Mouse (Mus musculus): ENCODE data around the gene Calhm5.

Gene Calhm5

DNA sequence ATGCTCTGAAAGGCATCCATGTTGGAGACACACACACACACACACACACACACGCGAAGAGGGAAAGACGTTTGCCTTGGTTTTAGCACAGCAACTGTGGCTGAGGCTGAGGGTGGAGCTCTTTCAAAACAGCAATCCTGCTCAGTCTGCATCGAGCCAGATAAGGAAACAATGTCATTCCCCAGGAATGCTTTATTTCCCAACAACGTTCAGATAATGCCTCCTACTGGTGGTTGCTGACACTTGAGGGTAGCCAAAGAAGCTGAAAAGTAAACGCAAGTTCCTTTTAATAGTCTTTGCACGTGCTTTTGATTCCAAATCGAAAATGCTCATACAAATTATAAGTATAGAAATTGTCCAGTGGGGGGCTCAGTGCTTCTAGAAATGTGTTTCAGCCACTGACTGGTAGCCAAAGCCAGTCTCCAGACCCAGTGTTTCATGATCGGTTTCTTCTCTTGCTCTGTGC lies at the start of gene Calhm5:
Calhm5 (minus strand) TSS at position 102 of the 466 bp plus-strand sequence.
- DNase-seq, result peak in 1 of 2 experiments; percentile 33

DNA sequence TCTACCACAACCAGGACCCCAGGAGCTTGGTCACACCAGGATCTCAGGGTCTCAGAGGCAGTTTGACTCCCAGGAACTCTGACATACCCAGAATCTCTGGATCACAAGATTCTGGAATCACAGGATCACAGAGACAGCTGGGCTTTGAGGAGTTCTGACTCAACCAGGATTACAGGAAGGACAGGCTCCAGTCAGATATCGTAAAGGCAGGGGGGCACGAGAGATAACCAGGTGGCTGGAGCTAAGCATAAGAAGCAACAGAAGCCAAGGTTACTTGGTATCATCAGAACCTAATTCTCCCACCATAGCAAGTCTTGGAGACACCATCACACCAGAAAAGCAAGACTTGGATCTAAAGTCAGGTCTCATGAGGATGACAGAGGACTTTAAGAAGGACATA lies 45.4 kb upstream of the Calhm5 start:
- DNase-seq, result no peak

DNA sequence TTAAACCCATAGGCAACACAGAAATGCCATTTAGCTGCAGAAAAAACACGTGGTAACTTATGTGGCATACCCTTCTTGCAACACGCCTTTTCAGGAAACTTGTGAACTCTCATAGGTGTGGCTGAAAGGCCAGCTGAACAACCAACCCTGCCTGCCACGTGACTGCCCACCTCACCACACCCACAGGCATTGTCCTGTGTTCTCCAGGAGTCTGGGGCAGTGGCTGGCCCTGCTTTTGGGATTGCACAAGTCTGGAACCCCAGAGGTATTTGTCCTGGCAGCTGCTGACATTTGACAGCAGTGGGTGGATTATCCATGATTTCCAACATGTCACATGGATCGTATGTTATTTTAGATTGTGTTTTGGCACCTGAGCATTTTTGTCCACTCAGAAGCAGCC lies 43.4 kb upstream of the Calhm5 start:
- no peak for DNase-seq

GRCm38 (mm10) chr10:34138027-34138426 lies 41.7 kb upstream of the Calhm5 start:
- no peak for DNase-seq

GRCm38 (mm10) chr10:34136432-34136831 lies 40.1 kb upstream of the Calhm5 start:
- DNase-seq, result no peak

DNA sequence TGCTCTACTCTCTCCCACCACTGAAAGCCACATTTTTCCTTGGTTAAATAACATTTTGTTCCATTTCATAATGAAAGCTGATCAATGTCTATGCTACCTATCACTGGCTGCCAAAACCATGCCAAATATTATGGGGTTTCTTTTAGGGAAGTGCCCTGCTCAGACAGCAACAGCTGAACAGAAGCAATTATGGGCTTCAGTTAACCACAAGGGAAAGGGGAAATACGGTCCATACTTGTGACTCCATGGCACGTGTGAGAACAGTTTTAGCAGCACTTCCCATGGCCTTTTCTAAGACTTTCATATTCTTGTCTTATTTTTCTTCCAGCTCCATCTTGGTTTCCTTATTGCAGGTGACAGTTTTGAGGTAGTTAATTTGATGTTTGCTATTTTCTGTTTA lies 35.0 kb upstream of the Calhm5 start:
- DNase-seq, result no peak

DNA sequence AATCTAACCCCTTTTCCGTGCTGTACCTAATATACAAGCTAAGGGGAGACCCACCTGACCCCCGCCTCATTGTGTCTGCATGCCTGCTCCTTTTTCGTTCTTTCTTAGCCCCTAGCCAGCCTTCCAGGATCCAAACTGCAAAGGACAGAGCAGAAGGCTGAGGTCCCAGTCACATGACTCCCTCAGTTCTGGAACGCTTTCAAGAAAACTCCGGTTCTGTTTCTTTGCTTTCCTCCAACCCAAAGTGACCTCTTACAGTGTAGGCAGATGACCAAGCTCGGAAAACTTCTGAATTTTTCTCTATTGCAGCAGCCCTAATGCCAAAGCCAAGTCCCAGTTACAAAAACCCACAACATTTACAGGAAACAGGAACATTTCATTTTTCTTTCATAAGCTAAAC lies 32.1 kb upstream of the Calhm5 start:
- DNase-seq, result peak; percentile 36 to 47

GRCm38 (mm10) chr10:34127392-34128378 lies 31.4 kb upstream of the Calhm5 start, which contains the start of gene Calhm6:
Gene Calhm6 (minus strand): TSS chr10:34127984.
- peak; percentile 25 to 59 for DNase-seq

DNA sequence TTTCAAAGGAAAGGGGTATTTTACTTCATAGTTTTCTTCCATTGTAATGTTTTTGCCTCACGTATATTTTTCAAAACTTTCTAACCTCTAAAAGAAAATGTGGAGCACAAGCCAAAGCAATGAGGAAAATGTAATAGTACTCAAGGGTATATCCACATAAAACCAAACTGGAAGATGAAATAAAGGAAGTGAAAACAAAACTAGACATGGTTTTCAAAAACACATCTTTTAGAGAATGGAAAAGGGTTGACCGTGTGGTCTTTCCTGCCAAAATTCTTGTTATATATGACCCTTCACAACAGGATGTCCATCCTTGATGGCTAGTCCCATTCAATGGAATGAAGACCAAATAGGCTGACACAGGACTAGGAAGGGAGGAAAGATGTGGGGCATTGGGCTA lies 22.1 kb upstream of the Calhm5 start:
- no peak for DNase-seq

- DNase-seq, result no peak
These were observed 21.5 kb upstream of the Calhm5 start for GRCm38 (mm10) chr10:34117770-34118169.

DNA sequence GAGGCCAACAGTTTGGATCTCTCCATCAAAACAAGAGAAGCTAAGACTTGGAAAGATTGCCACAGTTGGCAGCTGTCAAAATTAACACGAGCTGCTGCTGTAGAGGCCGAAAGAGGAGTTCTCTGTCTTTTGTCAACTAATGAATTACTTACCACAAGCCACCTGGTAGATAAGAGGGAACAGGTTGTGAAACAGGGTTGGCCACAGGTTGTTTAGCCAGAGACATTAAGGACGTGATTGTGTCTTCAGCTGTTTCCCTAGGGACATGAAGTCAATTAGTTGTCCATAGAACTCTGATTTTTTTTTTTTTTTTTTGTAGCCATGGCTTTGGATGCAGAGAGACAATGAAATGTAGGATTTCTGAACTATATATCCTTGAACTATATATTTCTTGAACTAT lies 20.8 kb upstream of the Calhm5 start:
- DNase-seq, result no peak

DNA sequence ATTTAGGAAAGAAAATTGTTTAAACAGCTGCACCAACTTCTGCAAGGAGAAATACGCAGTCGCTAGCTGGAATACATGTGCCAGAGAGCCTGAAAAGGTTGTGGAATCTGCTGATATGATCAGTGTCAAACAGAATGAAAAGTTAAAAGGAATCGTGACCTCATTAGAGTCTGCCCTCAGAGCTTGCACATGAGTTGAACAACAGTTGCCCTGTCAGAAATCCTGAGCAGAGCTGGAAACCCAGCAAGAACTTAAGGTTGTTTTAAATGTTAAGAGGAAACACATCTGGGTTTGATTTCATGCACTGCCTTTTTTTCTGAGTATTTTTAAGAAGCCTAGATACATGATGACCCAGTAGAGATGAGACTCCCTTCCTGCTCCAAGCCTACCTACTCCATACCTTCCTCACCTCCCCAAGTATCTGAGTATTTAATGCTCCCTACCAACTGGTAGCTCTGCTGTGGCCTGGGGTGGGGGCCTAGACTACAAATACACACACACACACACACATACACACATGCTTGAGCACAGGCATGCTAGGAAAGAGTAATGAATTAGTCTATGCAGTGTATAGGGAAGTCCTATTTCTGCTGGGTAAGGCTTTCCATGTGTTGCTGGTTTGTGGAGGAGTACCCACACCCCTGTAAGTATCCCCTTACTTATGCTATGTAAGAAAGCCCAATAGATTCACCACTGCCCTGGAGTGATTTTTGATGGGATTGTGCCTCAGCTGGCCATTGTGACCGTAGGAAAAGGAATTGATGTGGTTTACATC lies 15.8 kb upstream of the Calhm5 start:
- DNase-seq, result no peak

DNA sequence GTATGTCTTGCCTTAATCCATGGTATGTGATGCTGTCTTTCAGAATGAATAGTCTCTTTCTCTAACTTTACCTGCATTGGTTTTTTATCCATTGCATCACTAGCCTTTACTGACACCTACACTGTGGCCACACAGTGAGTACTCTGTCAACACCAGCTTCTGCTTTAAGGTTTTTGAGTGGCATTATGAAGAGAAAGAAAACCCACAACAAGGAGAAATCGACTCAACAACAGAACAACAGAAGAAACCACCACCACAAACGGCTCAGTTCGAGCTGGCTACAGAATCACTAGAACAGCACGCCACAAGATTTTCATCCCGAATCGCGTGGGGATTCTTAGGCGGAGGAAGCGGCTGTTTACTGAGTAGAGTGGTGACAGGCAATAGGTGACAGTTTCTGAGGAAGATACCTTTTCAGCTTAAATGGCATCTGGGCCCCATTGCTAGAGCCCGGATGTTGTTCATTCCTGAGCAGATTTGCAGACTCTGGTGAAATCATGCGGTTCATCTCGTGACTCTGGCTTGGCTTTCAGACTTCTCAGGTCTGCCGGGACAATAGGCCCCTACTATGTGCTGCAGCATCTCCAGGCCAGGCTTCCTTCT lies 14.6 kb upstream of the Calhm5 start:
- no peak for DNase-seq

DNA sequence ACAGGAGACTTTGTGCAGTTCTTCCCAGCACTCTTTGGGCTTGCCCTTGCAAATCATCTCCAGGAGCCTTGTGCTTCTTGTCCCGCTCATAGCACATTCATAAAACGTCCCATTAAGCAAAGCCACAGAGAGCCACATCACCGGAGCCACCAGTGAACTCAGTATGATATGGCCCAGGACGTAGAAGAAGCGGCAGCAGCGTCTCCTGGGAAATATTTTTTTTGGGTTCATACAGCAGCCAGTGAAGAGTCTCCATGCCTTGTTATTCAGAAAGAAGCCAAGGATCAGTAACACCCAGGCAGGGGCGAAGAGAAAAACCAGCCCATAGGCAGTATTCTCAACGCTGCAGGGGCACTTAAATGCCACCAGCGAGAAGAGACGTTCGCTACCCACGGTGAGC lies 355 bp downstream of the Calhm5 start:
- DNase-seq, result no peak

DNA sequence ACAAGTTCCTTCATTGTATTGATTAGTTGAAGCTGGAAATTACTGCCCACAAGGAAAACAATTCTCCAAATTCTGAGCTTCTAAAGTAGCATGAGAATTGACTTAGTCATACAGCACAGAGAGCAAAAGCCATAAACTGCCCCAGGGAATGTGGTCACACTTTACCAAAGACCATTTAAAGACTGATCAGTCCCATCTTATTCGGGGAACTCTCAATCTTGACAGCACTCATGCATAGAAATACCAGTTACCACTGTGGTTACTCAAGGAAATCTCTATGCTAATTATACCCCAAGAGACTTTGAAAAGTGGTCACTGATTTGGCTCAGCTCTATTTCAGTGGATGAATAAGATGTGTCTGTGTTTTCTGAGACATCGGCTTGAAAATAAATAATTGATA lies 1.2 kb downstream of the Calhm5 start:
- no peak for DNase-seq

GRCm38 (mm10) chr10:34091888-34092287 lies 4.4 kb downstream of the Calhm5 start:
- no peak for DNase-seq

- no peak for DNase-seq
These were observed 5.8 kb downstream of the Calhm5 start for GRCm38 (mm10) chr10:34090481-34090880.

- no peak for DNase-seq
These were observed 6.8 kb downstream of the Calhm5 start for GRCm38 (mm10) chr10:34089517-34089916.

DNA sequence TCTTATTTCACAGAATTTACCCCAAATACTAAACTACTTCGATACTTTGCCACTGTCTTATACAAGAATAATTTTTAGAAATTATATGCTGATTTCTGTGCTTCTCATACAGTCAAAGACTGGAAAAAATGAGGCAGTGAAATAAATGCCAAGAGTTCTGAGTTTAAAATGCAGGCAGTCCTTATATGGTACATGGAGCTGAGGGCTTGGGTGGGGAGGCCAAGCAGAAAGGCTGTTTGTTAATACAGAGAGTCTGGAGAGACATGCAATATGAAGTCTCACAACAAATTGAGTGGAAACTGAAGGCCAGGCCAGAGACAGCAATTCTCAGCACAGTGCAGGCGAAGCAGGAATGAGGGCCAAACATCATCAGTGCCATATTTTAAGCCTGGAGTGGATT lies 7.8 kb downstream of the Calhm5 start:
- no peak for DNase-seq

GRCm38 (mm10) chr10:34086514-34086913 lies 9.8 kb downstream of the Calhm5 start:
- DNase-seq, result no peak

DNA sequence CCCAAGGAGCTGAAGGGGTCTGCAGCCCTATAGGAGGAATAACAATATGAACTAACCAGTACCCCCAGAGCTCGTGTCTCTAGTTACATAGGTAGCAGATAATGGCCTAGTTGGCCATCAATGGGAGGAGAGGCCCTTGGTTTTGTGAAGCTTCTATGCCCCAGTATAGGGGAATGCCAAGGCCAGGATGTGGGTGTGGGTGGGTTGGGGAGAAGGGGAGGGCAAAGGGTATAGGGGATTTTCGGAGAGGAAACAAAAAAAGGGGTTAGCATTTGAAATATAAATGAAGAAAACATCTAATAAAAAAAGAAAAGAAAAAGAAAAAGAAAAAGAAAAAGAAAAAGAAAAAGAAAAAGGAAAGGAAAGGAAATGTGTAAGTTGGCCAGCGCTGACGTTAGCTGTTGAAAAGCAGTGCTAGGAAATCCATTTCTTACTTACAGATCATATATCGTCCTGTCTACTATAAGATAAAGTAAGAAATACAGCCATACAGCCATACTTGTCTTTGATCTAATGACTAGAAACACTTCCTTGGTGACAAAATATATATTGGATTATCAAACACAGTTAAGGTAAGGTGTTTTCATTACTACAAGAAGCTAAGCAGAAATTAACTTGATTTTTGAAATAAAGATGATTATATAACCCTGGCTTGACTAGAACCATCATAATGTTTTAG lies 21.7 kb downstream of the Calhm5 start:
- DNase-seq, result no peak

GRCm38 (mm10) chr10:34071650-34072049 lies 24.7 kb downstream of the Calhm5 start:
- no peak for DNase-seq
